Mouse (Mus musculus) midbrain, embryonic 14.5 days (tissue): ENCODE measurements around the gene Sorbs1. TPM values are rescaled to one million over a fixed set of nuclear protein-coding genes. Genes with fewer than 3 reads are reported as not detected.

ENCODE experiments used
- ATAC-seq: fragments of 200-750 bp; cut with Nextera tagmentation; 2 replicates; pipeline ENCODE4 v1.8.0; 2017; ENCODE audit warnings: moderate number of reproducible peaks, moderate library complexity; ENCODE audit not compliant: low FRiP score, low TSS enrichment
- DNase-seq: peaks from one replicate; pipeline ENCODE4 v3.0.0-alpha.2; 2015
- H3K27ac ChIP-seq: fragments of 300-500 bp; sonication (generic); replicated peaks from 2 replicates; pipeline ENCODE4 v1.5.1; 2014; ENCODE audit warnings: mild to moderate bottlenecking, low read depth, low read length, moderate library complexity
- H3K27me3 ChIP-seq: fragments of 300-500 bp; sonication (generic); 2 replicates; pipeline ENCODE4 v1.6.1; 2014; ENCODE audit warnings: low read length, control low read depth, mixed read lengths; ENCODE audit not compliant: control insufficient read depth, insufficient read depth
- H3K36me3 ChIP-seq: fragments of 300-500 bp; sonication (generic); 2 replicates; pipeline ENCODE4 v1.6.1; 2014; ENCODE audit warnings: low read length, control low read depth; ENCODE audit not compliant: control insufficient read depth, insufficient read depth
- H3K4me1 ChIP-seq: fragments of 300-500 bp; sonication (generic); 2 replicates; pipeline ENCODE4 v1.6.1; 2014; ENCODE audit warnings: mild to moderate bottlenecking, antibody characterized with exemption, low read length, control low read depth; ENCODE audit not compliant: control insufficient read depth, insufficient read depth
- H3K4me2 ChIP-seq: fragments of 300-500 bp; sonication (generic); 2 replicates; pipeline ENCODE4 v1.6.1; 2014; ENCODE audit warnings: mild to moderate bottlenecking, low read length, moderate library complexity
- H3K4me3 ChIP-seq: fragments of 300-500 bp; sonication (generic); replicated peaks from 2 replicates; pipeline ENCODE4 v1.5.1; 2014; ENCODE audit warnings: low read depth, low read length
- H3K9ac ChIP-seq: fragments of 300-500 bp; sonication (generic); replicated peaks from 2 replicates; pipeline ENCODE4 v1.6.1; 2014; ENCODE audit warnings: mild to moderate bottlenecking, low read length, moderate library complexity
- H3K9me3 ChIP-seq: fragments of 300-500 bp; sonication (generic); 2 replicates; pipeline ENCODE4 v1.6.1; 2016; ENCODE audit warnings: low read length, control low read depth, mixed read lengths; ENCODE audit not compliant: control insufficient read depth
- WGBS: fragments of 180-500 bp; shearing (Covaris S2); extraction: QIAGEN DNeasy Blood & Tissue Kit; methylation state at CpG from one replicate; pipeline ENCODE4 v1.1.7; 2014; 5-methylcytosine and 5-hydroxymethylcytosine counted together
- polyA plus RNA-seq: library from polyadenylated mRNA; unstranded; fragments of >200 nt; fragmentation: Nextera tagmentation; extraction: Ambion mirVana; gene quantifications from 2 replicates; pipeline ENCODE4 v1.2.1, GENCODE M21; 2014

The Sorbs1 gene
- polyA plus RNA-seq, 1 experiment from 2014 or later, result 87.9 TPM

DNA sequence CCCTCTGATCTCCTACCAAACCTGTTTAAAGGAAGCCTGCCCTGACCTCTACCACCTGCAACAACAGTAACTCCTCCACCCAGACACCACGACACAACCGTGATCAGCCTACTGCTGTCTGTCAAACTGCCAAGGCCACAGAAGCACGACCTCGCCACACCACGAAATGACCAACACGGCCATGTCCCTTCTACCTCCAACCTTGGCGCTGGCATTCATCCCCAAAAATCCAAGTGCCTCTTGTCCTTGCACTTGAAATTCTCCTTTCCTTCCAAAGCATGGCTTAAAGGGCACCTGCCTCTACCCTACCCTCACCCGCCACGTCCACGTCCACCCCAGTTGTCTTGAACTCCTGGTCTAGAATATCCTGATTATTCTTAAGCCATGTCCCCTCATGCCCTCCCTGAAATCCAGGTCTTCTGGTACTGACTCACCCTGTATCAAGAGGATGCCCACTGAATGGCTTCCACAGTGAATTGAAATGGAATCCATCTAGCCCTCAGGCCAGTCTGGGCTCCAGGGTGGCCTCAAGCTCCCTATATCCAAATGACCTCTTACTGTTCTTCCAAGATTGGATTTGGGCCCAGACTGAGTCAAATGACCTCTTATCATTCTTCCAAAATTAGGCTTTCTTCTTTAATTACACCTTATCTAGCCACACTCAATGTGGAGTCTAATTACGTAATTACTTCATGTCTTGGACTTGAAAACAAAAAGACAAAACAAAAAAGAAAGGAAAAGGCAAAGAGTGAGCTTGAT lies 16.9 kb downstream of the Sorbs1 start:
- DNase-seq, result no peak
- no peaks in the 10 kb centered on the region for H3K27me3 ChIP-seq

GRCm38 (mm10) chr19:40496071-40496470 lies 17.5 kb downstream of the Sorbs1 start:
- H3K27ac ChIP-seq, result no peak overlapping the region
- WGBS, result 83% methylated on average over 4 of the region's 4 CpGs
- H3K36me3 ChIP-seq, result no peaks in the 10 kb centered on the region

More for the DNA sequence above, 16.9 kb downstream of the Sorbs1 start:
- no peak overlapping the region for H3K4me2 ChIP-seq
- no peak overlapping the region for H3K9ac ChIP-seq
- H3K36me3 ChIP-seq, result no peaks in the 10 kb centered on the region
- H3K9me3 ChIP-seq, result no peaks in the 10 kb centered on the region
- no peak overlapping the region for H3K27ac ChIP-seq
- peaks cover 15% of the 10 kb centered on the region for H3K4me1 ChIP-seq
- WGBS, result 97% methylated on average over 11 of the region's 11 CpGs
- ATAC-seq, result no peak
- H3K4me3 ChIP-seq, result no peak overlapping the region

DNA sequence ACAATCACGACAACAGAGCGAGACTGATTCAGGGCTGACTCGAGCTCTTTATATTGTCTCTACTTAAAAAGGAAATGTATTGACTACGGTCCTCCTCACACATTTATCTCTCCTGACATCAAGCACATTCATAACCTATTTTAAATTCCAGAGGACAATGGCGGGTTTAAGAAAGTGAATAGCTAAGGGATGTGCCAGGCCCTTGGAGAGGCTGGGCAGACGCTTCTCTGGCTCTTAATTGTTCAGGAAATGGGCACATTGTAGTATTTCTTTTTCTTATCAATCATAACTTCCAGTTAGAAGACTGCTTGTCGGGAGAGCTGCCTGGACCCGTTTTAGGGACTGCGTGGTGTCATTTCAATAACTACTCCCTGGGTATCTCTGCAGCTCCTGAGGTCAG lies 20.7 kb downstream of the Sorbs1 start:
- Histone ChIP-seq H3K36me3 (no peaks in the 10 kb centered on the region), H3K4me3 (no peak overlapping the region), H3K4me2 (no peak overlapping the region), H3K9ac (no peak overlapping the region), H3K27me3 (no peaks in the 10 kb centered on the region), H3K27ac (no peak overlapping the region), H3K9me3 (no peaks in the 10 kb centered on the region), H3K4me1 (peaks cover 28% of the 10 kb centered on the region)
- 34% methylated on average over 9 of the region's 9 CpGs for WGBS
- ATAC-seq, result no peak
- DNase-seq, result no peak

More at GRCm38 (mm10) chr19:40496071-40496470, 17.5 kb downstream of the Sorbs1 start:
- Histone ChIP-seq H3K4me1 (peaks cover 15% of the 10 kb centered on the region), H3K27me3 (no peaks in the 10 kb centered on the region), H3K9ac (no peak overlapping the region), H3K9me3 (no peaks in the 10 kb centered on the region), H3K4me3 (no peak overlapping the region), H3K4me2 (no peak overlapping the region)
- no peak for DNase-seq
- no peak for ATAC-seq

DNA sequence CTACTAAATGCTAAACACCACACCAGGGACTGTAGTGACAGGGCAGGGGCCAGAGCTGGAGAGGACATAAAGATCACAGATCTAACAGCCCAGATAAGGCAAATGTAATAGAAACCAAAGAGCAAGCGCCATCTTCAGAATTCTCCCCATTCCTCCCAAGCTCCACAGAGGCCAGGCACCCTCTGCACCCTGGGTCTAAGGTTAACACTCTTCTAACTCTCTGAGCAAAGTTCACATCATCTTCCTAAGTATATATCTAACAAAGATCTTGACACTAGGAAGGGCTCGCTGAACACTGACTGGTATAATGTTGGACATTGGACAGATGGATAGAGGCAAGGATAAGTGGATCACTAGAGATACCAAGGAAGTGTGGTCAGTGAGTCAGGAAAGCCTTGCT lies 22.1 kb downstream of the Sorbs1 start:
- peaks cover 32% of the 10 kb centered on the region for H3K4me1 ChIP-seq
- no peak overlapping the region for H3K27ac ChIP-seq
- WGBS, result 97% methylated on average over 2 of the region's 2 CpGs
- H3K9ac ChIP-seq, result no peak overlapping the region
- DNase-seq (no peak), ATAC-seq (no peak)
- H3K36me3 ChIP-seq, result no peaks in the 10 kb centered on the region
- H3K9me3 ChIP-seq, result no peaks in the 10 kb centered on the region
- H3K4me3 ChIP-seq, result no peak overlapping the region
- no peaks in the 10 kb centered on the region for H3K27me3 ChIP-seq
- no peak overlapping the region for H3K4me2 ChIP-seq

- no peak overlapping the region for H3K9ac ChIP-seq
- H3K36me3 ChIP-seq, result no peaks in the 10 kb centered on the region
- 86% methylated on average over 8 of the region's 8 CpGs for WGBS
- peak overlapping the region; percentile 27; the same call in 1 of the 2 replicates for H3K27ac ChIP-seq
- no peak for ATAC-seq
- H3K9me3 ChIP-seq, result no peaks in the 10 kb centered on the region
- no peak overlapping the region for H3K4me2 ChIP-seq
- peaks cover 32% of the 10 kb centered on the region for H3K4me1 ChIP-seq
- no peaks in the 10 kb centered on the region for H3K27me3 ChIP-seq
- no peak overlapping the region for H3K4me3 ChIP-seq
- no peak for DNase-seq
Observed at GRCm38 (mm10) chr19:40490765-40491164, 22.8 kb downstream of the Sorbs1 start.

DNA sequence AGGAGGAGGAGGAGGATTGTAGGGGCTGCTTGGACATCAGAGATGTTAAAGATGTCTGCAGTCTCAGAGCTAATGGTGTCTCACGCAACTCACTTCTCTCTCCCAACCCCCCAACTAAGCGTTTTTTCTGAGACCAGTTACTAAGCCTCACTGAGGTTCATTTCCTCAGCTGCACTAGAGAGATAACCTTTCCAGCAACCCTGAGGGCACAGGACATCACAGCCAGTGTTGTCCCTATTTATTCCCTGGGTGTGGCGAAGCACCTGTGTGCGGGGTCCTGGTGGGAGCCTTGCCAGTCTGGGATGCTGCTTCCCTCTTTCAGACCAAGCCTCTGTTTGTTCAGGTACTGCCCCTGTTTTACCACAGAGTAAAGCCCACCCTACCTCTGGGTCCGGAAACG lies 23.9 kb downstream of the Sorbs1 start:
- H3K27ac ChIP-seq, result peak overlapping the region; percentile 27
- H3K4me3 ChIP-seq, result no peak overlapping the region
- DNase-seq (no peak), ATAC-seq (peak; percentile 10; the same call in 1 of the 2 replicates)
- H3K4me1 ChIP-seq, result peaks cover 32% of the 10 kb centered on the region
- 0 out of 2 replicates have a peak, but pooled peaks cover 3% of the 10 kb centered on the region for H3K9me3 ChIP-seq
- WGBS, result 70% methylated on average over 6 of the region's 6 CpGs
- no peaks in the 10 kb centered on the region for H3K27me3 ChIP-seq
- H3K9ac ChIP-seq, result no peak overlapping the region
- no peaks in the 10 kb centered on the region for H3K36me3 ChIP-seq
- H3K4me2 ChIP-seq, result no peak overlapping the region

DNA sequence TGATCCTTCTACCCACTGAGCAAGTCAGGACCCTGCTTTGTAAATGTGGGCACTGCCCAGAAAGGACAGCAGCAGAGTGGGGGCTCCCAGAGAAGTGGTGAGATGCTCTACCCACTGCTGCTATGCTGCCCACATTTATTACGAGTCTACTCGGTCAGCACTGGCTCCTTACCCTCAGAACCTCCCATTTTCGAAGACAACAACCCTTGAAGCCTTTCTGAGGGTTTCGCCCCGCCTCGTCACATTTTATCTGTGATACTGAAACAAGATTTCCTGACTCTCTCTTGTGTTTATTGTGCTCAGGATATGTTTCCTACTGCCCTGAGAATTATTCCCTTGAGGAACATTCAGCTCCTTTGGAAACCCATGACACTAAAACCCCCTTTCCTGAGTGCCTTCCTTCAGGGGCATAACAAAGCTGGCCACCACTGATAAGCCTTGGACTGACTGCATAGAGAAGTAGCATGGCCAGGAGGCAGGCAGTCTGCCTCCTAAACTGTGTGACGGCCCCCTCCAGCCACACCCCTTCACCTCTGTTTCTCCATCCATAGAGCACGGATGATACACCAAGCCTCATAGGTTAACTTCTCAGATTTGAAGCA lies 24.6 kb downstream of the Sorbs1 start:
- Histone ChIP-seq H3K9me3 (0 out of 2 replicates have a peak, but pooled peaks cover 3% of the 10 kb centered on the region), H3K4me1 (peaks cover 32% of the 10 kb centered on the region), H3K4me3 (no peak overlapping the region), H3K27ac (0 out of 2 replicates have a peak overlapping the region, but pooled peaks have one; percentile 27), H3K4me2 (no peak overlapping the region), H3K36me3 (no peaks in the 10 kb centered on the region), H3K27me3 (no peaks in the 10 kb centered on the region), H3K9ac (no peak overlapping the region)
- ATAC-seq, result no peak
- WGBS, result 61% methylated on average over 8 of the region's 8 CpGs
- DNase-seq, result no peak

DNA sequence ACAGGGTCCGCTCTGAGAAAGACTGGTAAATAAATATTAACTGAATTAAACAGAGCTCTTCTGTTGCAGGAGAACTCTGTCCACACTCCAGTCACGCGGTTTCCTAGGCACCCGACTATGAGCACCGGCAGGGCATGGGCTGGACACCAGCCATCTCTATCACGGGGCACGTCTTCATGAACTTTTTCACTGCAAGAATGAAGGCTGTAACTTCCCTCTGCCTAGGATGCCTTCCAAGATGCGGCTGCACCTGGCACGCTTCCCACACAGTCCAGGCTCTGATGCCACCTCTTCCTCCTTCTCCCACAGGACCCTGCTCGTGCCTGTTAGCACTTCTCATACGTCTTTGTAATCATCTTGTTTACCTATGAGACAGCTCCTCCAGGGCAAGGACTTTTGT lies 26.0 kb downstream of the Sorbs1 start:
- DNase-seq (peak; percentile 55), ATAC-seq (no peak)
- Histone ChIP-seq H3K4me3 (no peak overlapping the region), H3K27ac (no peak overlapping the region), H3K4me1 (peaks cover 28% of the 10 kb centered on the region), H3K9ac (no peak overlapping the region), H3K9me3 (0 out of 2 replicates have a peak, but pooled peaks cover 3% of the 10 kb centered on the region), H3K27me3 (no peaks in the 10 kb centered on the region), H3K4me2 (no peak overlapping the region), H3K36me3 (no peaks in the 10 kb centered on the region; the same call in 1 of the 2 replicates)
- 71% methylated on average over 11 of the region's 11 CpGs for WGBS
